Mouse (Mus musculus) liver, adult 2 months (tissue): ENCODE measurements around the gene Irgc1.

ENCODE experiments used
- CTCF ChIP-seq: fragments of 200-500 bp; IDR thresholded peaks from 2 replicates; pipeline ENCODE4 v1.5.1; 2011; ENCODE audit warnings: low read depth, low read length, control low read depth
- POLR2A ChIP-seq: fragments of 200-500 bp; IDR thresholded peaks from 2 replicates; pipeline ENCODE4 v1.6.1; 2011; ENCODE audit warnings: low read length, control low read depth; ENCODE audit not compliant: insufficient read depth; ENCODE audit errors: extremely low read depth

DNA sequence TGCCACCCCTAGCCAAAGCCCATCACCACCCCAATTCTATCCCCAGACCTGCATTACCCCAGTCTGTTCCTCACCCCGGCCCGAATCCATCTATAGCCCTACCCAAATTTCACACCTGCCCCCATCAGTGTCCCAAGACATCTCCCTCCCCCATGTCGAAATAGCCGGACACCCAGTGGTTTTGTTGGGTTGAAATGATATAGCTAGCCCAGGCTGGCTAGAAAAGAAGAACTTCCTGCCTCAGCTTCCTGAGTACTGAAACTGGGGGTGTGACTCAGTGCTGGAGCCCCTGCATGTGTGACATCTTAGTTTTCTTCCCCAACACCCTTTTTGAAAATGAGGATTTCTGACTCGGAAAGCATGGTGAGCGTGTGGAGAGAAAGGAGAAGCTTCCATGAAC is 14.7 kb upstream of the Irgc1 start:
- TF ChIP-seq CTCF (no peak), POLR2A (no peak)
